Mouse (Mus musculus) limb, embryonic 11.5 days (tissue): ENCODE measurements around the gene Slc5a11. TPM values are rescaled to one million over a fixed set of nuclear protein-coding genes. Genes with fewer than 3 reads are reported as not detected.

Experiments
- ATAC-seq: fragments of 200-750 bp; cut with Nextera tagmentation; 2 replicates; pipeline ENCODE4 v1.8.0; 2017; ENCODE audit warnings: low read depth; ENCODE audit not compliant: insufficient number of reproducible peaks, low FRiP score, low TSS enrichment
- DNase-seq: peaks from one replicate; pipeline ENCODE4 v3.0.0-alpha.2; 2015; ENCODE audit warnings: low spot score
- H3K27ac ChIP-seq: fragments of 300-500 bp; sonication (generic); replicated peaks from 2 replicates; pipeline ENCODE4 v1.5.1; 2014; ENCODE audit warnings: low read depth, mild to moderate bottlenecking, low read length
- H3K27me3 ChIP-seq: fragments of 300-500 bp; sonication (generic); 2 replicates; pipeline ENCODE4 v1.6.1; 2014; ENCODE audit warnings: mild to moderate bottlenecking, low read length, mixed read lengths; ENCODE audit not compliant: control insufficient read depth, insufficient read depth
- H3K36me3 ChIP-seq: fragments of 300-500 bp; sonication (generic); 2 replicates; pipeline ENCODE4 v1.6.1; 2014; ENCODE audit warnings: mild to moderate bottlenecking, low read length, moderate library complexity, mixed read lengths; ENCODE audit not compliant: control insufficient read depth, insufficient read depth
- H3K4me1 ChIP-seq: fragments of 300-500 bp; sonication (generic); 2 replicates; pipeline ENCODE4 v1.6.1; 2014; ENCODE audit warnings: low read length, mixed read lengths; ENCODE audit not compliant: control insufficient read depth, insufficient read depth
- H3K4me2 ChIP-seq: fragments of 300-500 bp; sonication (generic); 2 replicates; pipeline ENCODE4 v1.6.1; 2014; ENCODE audit warnings: low read depth, mild to moderate bottlenecking, moderate library complexity; ENCODE audit not compliant: severe bottlenecking
- H3K4me3 ChIP-seq: fragments of 300-500 bp; sonication (generic); 2 replicates; pipeline ENCODE4 v1.5.1; 2014; ENCODE audit warnings: low read depth, low read length
- H3K9ac ChIP-seq: fragments of 300-500 bp; sonication (generic); 2 replicates; pipeline ENCODE4 v1.6.1; 2014; ENCODE audit warnings: mild to moderate bottlenecking, low read length
- H3K9me3 ChIP-seq: fragments of 300-500 bp; sonication (generic); 2 replicates; pipeline ENCODE4 v1.6.1; 2016; ENCODE audit warnings: low read length; ENCODE audit not compliant: control insufficient read depth
- WGBS: fragments of 180-500 bp; shearing (Covaris S2); extraction: QIAGEN DNeasy Blood & Tissue Kit; methylation state at CpG from one replicate; pipeline ENCODE4 v1.1.7; 2014; 5-methylcytosine and 5-hydroxymethylcytosine counted together
- polyA plus RNA-seq: library from polyadenylated mRNA; unstranded; fragments of >200 nt; fragmentation: Nextera tagmentation; extraction: Ambion mirVana; gene quantifications from 2 replicates; pipeline ENCODE4 v1.2.1, GENCODE M21; 2014

The Slc5a11 gene
- polyA plus RNA-seq, 1 experiment from 2014 or later = not detected

- Histone ChIP-seq H3K36me3 (no peaks in the 10 kb centered on the region), H3K4me2 (no peak overlapping the region), H3K27ac (no peak overlapping the region), H3K9me3 (no peaks in the 10 kb centered on the region), H3K9ac (no peak overlapping the region), H3K4me1 (no peaks in the 10 kb centered on the region), H3K4me3 (no peak overlapping the region), H3K27me3 (no peaks in the 10 kb centered on the region)
- ATAC-seq (no peak), DNase-seq (no peak)
- 82% methylated on average over 6 of the region's 6 CpGs for WGBS
These were observed 25.5 kb downstream of the Slc5a11 start for GRCm38 (mm10) chr7:123240064-123240463.

GRCm38 (mm10) chr7:123242241-123242640 lies 27.7 kb downstream of the Slc5a11 start:
- no peaks in the 10 kb centered on the region for H3K4me1 ChIP-seq
- DNase-seq (no peak), ATAC-seq (no peak)
- H3K36me3 ChIP-seq = no peaks in the 10 kb centered on the region
- H3K4me3 ChIP-seq = no peak overlapping the region
- H3K9me3 ChIP-seq = no peaks in the 10 kb centered on the region
- no peak overlapping the region for H3K27ac ChIP-seq
- no peaks in the 10 kb centered on the region for H3K27me3 ChIP-seq
- WGBS = 90% methylated on average over 7 of the region's 7 CpGs
- no peak overlapping the region for H3K9ac ChIP-seq
- H3K4me2 ChIP-seq = no peak overlapping the region

- Histone ChIP-seq H3K4me3 (no peak overlapping the region), H3K27me3 (no peaks in the 10 kb centered on the region), H3K4me1 (no peaks in the 10 kb centered on the region), H3K4me2 (no peak overlapping the region), H3K9me3 (no peaks in the 10 kb centered on the region), H3K36me3 (no peaks in the 10 kb centered on the region), H3K27ac (no peak overlapping the region), H3K9ac (no peak overlapping the region)
- 79% methylated on average over 1 of the region's 1 CpGs for WGBS
- ATAC-seq = no peak
- no peak for DNase-seq
These were observed 30.3 kb downstream of the Slc5a11 start for GRCm38 (mm10) chr7:123244833-123245232.

- Histone ChIP-seq H3K36me3 (no peaks in the 10 kb centered on the region), H3K27me3 (no peaks in the 10 kb centered on the region), H3K9me3 (no peaks in the 10 kb centered on the region), H3K27ac (no peak overlapping the region), H3K9ac (no peak overlapping the region), H3K4me2 (no peak overlapping the region), H3K4me1 (no peaks in the 10 kb centered on the region), H3K4me3 (no peak overlapping the region)
- no peak for ATAC-seq
- WGBS = 66% methylated on average over 4 of the region's 4 CpGs
- no peak for DNase-seq
These were observed 32.0 kb downstream of the Slc5a11 start for GRCm38 (mm10) chr7:123246504-123247084.

GRCm38 (mm10) chr7:123248166-123248565 lies 33.6 kb downstream of the Slc5a11 start:
- ATAC-seq (no peak), DNase-seq (no peak)
- Histone ChIP-seq H3K4me3 (no peak overlapping the region), H3K27ac (no peak overlapping the region), H3K36me3 (no peaks in the 10 kb centered on the region), H3K4me1 (no peaks in the 10 kb centered on the region), H3K27me3 (no peaks in the 10 kb centered on the region), H3K9ac (no peak overlapping the region), H3K4me2 (no peak overlapping the region), H3K9me3 (no peaks in the 10 kb centered on the region)
- WGBS = 48% methylated on average over 2 of the region's 2 CpGs

- Histone ChIP-seq H3K4me3 (no peak overlapping the region), H3K4me2 (no peak overlapping the region), H3K9me3 (no peaks in the 10 kb centered on the region), H3K9ac (no peak overlapping the region), H3K27ac (no peak overlapping the region), H3K36me3 (no peaks in the 10 kb centered on the region), H3K4me1 (no peaks in the 10 kb centered on the region), H3K27me3 (no peaks in the 10 kb centered on the region)
- no peak for ATAC-seq
- WGBS = 62% methylated on average over 6 of the region's 6 CpGs
- no peak for DNase-seq
These were observed 36.8 kb downstream of the Slc5a11 start for GRCm38 (mm10) chr7:123251343-123251742.

- 91% methylated on average over 7 of the region's 7 CpGs for WGBS
- no peak overlapping the region for H3K4me3 ChIP-seq
These were observed 38.8 kb downstream of the Slc5a11 start for GRCm38 (mm10) chr7:123253396-123253795.

GRCm38 (mm10) chr7:123254196-123254970 lies 39.8 kb downstream of the Slc5a11 start:
- H3K4me3 ChIP-seq = no peak overlapping the region
- no peak overlapping the region for H3K9ac ChIP-seq
- no peak overlapping the region for H3K27ac ChIP-seq
- no peaks in the 10 kb centered on the region for H3K4me1 ChIP-seq
- 89% methylated on average over 14 of the region's 14 CpGs for WGBS
- no peak overlapping the region for H3K4me2 ChIP-seq
- DNase-seq (no peak), ATAC-seq (no peak)
- H3K36me3 ChIP-seq = no peaks in the 10 kb centered on the region
- no peaks in the 10 kb centered on the region for H3K27me3 ChIP-seq
- no peaks in the 10 kb centered on the region for H3K9me3 ChIP-seq

More at GRCm38 (mm10) chr7:123253396-123253795, 38.8 kb downstream of the Slc5a11 start:
- DNase-seq (no peak), ATAC-seq (no peak)
- Histone ChIP-seq H3K36me3 (no peaks in the 10 kb centered on the region), H3K9ac (no peak overlapping the region), H3K27me3 (no peaks in the 10 kb centered on the region), H3K4me2 (no peak overlapping the region), H3K4me1 (no peaks in the 10 kb centered on the region), H3K27ac (no peak overlapping the region), H3K9me3 (no peaks in the 10 kb centered on the region)
